Mouse (Mus musculus): ENCODE measurements around the gene Mrps23. TPM values are rescaled to one million over a fixed set of nuclear protein-coding genes. Genes with fewer than 3 reads are reported as not detected.
"Not testable (repeated sequence)": the region's sequence is repeated elsewhere in the genome, so short reads cannot be mapped to it uniquely, and the experiment has no call there.

The Mrps23 gene
- polyA plus RNA-seq, 1 experiment: 197 TPM

GRCm38 (mm10) chr11:88187417-88188133 is 16.6 kb upstream of the Mrps23 start:
- Histone ChIP-seq H3K4me3 (replicated peaks) (peak overlapping the region; percentile 81), H3K27me3 (replicated peaks) (no peaks in the 10 kb centered on the region)

GRCm38 (mm10) chr11:88188216-88188615 is 16.0 kb upstream of the Mrps23 start:
- TF ChIP-seq GATA1 (IDR thresholded peaks at IDR 0.05; ENCODE audit: borderline replicate concordance, low read length) (no peak), FLI1 (IDR thresholded peaks at IDR 0.05; ENCODE audit: low read length) (no peak)
- Histone ChIP-seq H3K36me3 (replicated peaks; ENCODE audit: low read length) (peaks cover 94% of the 10 kb centered on the region), H3K9me3 (no peaks in the 10 kb centered on the region), H3K4me1 (peaks cover 72% of the 10 kb centered on the region), H3K4me3 (replicated peaks) (peak overlapping the region; percentile 81), H3K27me3 (replicated peaks) (no peaks in the 10 kb centered on the region)

More at GRCm38 (mm10) chr11:88187417-88188133, 16.6 kb upstream of the Mrps23 start:
- H3K9me3 ChIP-seq: no peaks in the 10 kb centered on the region
- H3K36me3 ChIP-seq (replicated peaks; ENCODE audit: low read length): peaks cover 94% of the 10 kb centered on the region
- H3K4me1 ChIP-seq: peaks cover 77% of the 10 kb centered on the region
- no peak for TF ChIP-seq FLI1 (IDR thresholded peaks at IDR 0.05; ENCODE audit: low read length)
- no peak for TF ChIP-seq GATA1 (IDR thresholded peaks at IDR 0.05; ENCODE audit: borderline replicate concordance, low read length)

DNA sequence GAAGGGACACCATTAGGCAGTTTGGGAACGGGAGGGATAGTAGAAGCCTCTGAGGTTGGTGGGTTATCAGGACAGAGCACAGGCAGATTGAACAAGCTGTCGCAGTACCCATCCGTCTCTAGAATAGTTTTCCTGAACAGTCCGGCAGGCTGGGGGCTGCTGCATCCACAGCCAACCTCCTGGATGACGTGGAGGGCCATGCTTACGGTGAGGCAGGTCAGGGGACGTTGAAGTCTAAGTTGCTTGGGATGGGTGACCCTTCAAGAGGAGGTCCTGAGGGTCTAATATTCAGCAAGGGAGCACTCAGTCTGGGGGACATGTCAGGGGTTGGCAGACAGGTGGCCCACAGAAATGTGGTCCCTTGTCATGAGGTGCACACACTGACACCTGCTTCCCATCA is 15.6 kb upstream of the Mrps23 start:
- Histone ChIP-seq H3K27me3 (replicated peaks) (no peaks in the 10 kb centered on the region), H3K4me1 (peaks cover 72% of the 10 kb centered on the region), H3K4me3 (replicated peaks) (no peak overlapping the region), H3K9me3 (no peaks in the 10 kb centered on the region), H3K36me3 (replicated peaks; ENCODE audit: low read length) (peaks cover 94% of the 10 kb centered on the region)
- TF ChIP-seq GATA1 (IDR thresholded peaks at IDR 0.05; ENCODE audit: borderline replicate concordance, low read length) (no peak), FLI1 (IDR thresholded peaks at IDR 0.05; ENCODE audit: low read length) (no peak)

DNA sequence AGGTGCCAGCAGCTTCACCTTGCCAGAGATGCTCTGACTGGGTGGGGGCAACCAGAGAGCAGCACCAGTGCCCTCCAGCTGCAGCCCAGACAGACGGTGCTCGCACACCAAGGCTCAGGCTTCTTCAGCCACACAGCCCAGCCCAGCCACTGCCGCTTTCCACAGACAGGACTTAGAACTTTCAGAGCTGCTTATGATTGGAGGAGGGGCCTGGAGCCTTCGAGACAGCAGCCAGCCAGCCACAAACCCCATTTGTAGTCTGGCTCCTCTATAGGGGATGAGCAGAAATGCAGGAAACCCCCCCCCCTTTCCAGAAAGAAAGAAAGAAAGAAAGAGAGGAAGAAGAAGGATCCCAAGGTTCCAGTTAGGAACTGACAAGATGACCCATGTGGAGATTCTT is 11.6 kb upstream of the Mrps23 start:
- TF ChIP-seq GATA1 (IDR thresholded peaks at IDR 0.05; ENCODE audit: borderline replicate concordance, low read length) (no peak), FLI1 (IDR thresholded peaks at IDR 0.05; ENCODE audit: low read length) (no peak)
- peaks cover 75% of the 10 kb centered on the region for H3K36me3 ChIP-seq (replicated peaks; ENCODE audit: low read length)
- peaks cover 70% of the 10 kb centered on the region for H3K4me1 ChIP-seq
- no peak overlapping the region for H3K4me3 ChIP-seq (replicated peaks)
- no peaks in the 10 kb centered on the region for H3K27me3 ChIP-seq (replicated peaks)
- H3K9me3 ChIP-seq: no peaks in the 10 kb centered on the region

- H3K9me3 ChIP-seq: no peaks in the 10 kb centered on the region
- H3K4me1 ChIP-seq: peaks cover 70% of the 10 kb centered on the region
- TF ChIP-seq FLI1 (IDR thresholded peaks at IDR 0.05; ENCODE audit: low read length) (no peak), GATA1 (IDR thresholded peaks at IDR 0.05; ENCODE audit: borderline replicate concordance, low read length) (no peak)
- no peak overlapping the region for H3K4me3 ChIP-seq (replicated peaks)
- H3K36me3 ChIP-seq (replicated peaks; ENCODE audit: low read length): peaks cover 68% of the 10 kb centered on the region
- no peaks in the 10 kb centered on the region for H3K27me3 ChIP-seq (replicated peaks)
Measured at GRCm38 (mm10) chr11:88193098-88193823, 10.9 kb upstream of the Mrps23 start.

DNA sequence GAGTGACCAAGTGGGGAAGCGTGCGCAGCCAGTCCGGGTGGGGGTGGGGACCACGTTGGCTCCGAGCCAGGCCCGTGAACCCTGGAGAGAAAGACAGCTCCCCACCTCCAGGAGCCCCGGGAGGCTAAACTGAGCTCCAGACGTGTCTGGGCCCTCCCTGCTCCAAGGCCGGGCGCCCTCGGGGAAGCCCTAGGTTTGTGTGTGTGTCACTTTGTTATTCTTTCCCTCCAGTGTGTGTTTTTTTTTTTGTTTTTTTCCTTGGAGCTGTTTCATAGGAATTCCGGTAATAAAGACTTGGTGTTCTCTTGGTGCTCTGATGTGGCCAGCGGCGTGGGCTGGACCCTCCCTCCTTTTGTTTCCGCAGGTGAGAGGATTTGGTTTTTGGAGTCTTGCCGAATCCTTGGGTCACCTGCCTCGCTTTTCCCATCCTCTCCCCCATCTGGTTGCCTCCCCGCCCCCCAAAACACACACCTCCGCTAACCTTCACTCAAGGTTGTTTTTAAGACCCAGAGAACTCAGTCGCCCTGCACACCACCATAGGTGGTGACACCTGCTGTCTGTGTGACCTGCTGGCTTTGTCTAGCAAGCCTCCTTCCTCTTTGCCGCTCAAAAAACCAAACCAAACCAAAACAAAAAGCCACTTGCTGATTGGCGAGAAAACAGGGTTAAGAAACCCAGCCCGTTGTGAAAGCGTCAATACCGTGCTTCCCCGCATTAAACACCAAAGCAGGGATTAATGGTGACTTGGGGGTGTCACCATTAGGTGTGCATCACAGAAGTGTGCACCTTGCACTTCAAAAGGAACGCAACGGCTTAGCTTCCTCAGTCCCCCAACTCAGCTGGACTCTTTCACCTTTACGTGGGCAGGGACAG is 10.1 kb upstream of the Mrps23 start:
- H3K36me3 ChIP-seq (replicated peaks; ENCODE audit: low read length): peaks cover 60% of the 10 kb centered on the region
- peaks cover 70% of the 10 kb centered on the region for H3K4me1 ChIP-seq
- H3K9me3 ChIP-seq: no peaks in the 10 kb centered on the region
- H3K27me3 ChIP-seq (replicated peaks): no peaks in the 10 kb centered on the region
- H3K4me3 ChIP-seq (replicated peaks): no peak overlapping the region
- no peak for TF ChIP-seq GATA1 (IDR thresholded peaks at IDR 0.05; ENCODE audit: borderline replicate concordance, low read length)
- no peak for TF ChIP-seq FLI1 (IDR thresholded peaks at IDR 0.05; ENCODE audit: low read length)

DNA sequence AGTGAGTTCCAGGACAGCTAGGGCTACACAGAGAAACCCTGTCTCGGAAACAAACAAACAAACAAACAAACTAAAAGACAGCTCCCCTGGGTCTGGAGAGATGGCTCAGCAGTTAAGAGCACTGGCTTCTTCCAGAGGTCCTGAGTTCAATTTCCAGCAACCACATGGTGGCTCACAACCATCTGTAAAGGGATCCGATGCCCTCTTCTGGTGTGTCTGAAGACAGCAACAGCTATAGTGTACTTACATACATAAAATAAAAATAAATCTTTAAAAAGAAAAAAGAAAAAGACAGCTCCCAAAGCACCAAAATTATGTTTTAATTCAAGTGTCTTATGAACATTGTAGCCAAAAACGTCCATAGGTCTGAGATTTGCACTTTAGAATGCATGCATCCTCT is 8.5 kb upstream of the Mrps23 start:
- Histone ChIP-seq H3K4me1 (peaks cover 79% of the 10 kb centered on the region), H3K36me3 (replicated peaks; ENCODE audit: low read length) (peaks cover 46% of the 10 kb centered on the region)
- H3K4me3 ChIP-seq (replicated peaks); H3K9me3 ChIP-seq; H3K27me3 ChIP-seq (replicated peaks): not testable (repeated sequence)

GRCm38 (mm10) chr11:88197153-88197576 is 7.0 kb upstream of the Mrps23 start:
- Histone ChIP-seq H3K4me1 (peaks cover 83% of the 10 kb centered on the region), H3K27me3 (replicated peaks) (no peaks in the 10 kb centered on the region)
- TF ChIP-seq GATA1 (IDR thresholded peaks at IDR 0.05; ENCODE audit: borderline replicate concordance, low read length) (no peak), FLI1 (IDR thresholded peaks at IDR 0.05; ENCODE audit: low read length) (no peak)

DNA sequence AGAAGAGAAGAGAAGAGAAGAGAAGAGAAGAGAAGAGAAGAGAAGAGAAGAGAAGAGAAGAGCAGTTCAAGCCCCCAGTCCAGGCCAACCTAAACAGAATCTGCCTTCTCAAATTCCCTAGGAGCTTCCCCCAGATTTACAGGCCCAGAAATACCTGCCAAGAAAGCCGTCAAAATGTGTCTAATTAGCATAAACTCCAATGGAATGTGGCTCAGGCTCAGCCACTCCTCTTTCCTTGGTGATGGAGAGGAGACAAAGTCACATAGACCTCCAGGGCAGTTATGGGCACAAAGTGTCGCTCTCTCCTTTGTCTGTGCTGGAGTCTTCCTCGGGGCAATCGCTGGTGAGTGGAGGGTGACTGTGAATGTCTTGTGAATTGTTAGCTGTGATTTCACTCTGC is 6.0 kb upstream of the Mrps23 start:
- H3K27me3 ChIP-seq (replicated peaks): no peaks in the 10 kb centered on the region
- peaks cover 85% of the 10 kb centered on the region for H3K4me1 ChIP-seq
- no peak for TF ChIP-seq FLI1 (IDR thresholded peaks at IDR 0.05; ENCODE audit: low read length)
- no peak for TF ChIP-seq GATA1 (IDR thresholded peaks at IDR 0.05; ENCODE audit: borderline replicate concordance, low read length)
- H3K36me3 ChIP-seq (replicated peaks; ENCODE audit: low read length): peaks cover 21% of the 10 kb centered on the region
- no peaks in the 10 kb centered on the region for H3K9me3 ChIP-seq
- H3K4me3 ChIP-seq (replicated peaks): no peak overlapping the region

More at GRCm38 (mm10) chr11:88197153-88197576, 7.0 kb upstream of the Mrps23 start:
- no peaks in the 10 kb centered on the region for H3K9me3 ChIP-seq
- H3K36me3 ChIP-seq (replicated peaks; ENCODE audit: low read length): peaks cover 32% of the 10 kb centered on the region
- no peak overlapping the region for H3K4me3 ChIP-seq (replicated peaks)
